Mouse (Mus musculus) midbrain, embryonic 14.5 days (tissue): ENCODE measurements around the gene Ripor3. TPM values are rescaled to one million over a fixed set of nuclear protein-coding genes. Genes with fewer than 3 reads are reported as not detected.

Experiments
- ATAC-seq: fragments of 200-750 bp; cut with Nextera tagmentation; 2 replicates; pipeline ENCODE4 v1.8.0; 2017; ENCODE audit warnings: moderate number of reproducible peaks, moderate library complexity; ENCODE audit not compliant: low FRiP score, low TSS enrichment
- DNase-seq: peaks from one replicate; pipeline ENCODE4 v3.0.0-alpha.2; 2015
- H3K27ac ChIP-seq: fragments of 300-500 bp; sonication (generic); replicated peaks from 2 replicates; pipeline ENCODE4 v1.5.1; 2014; ENCODE audit warnings: mild to moderate bottlenecking, low read depth, low read length, moderate library complexity
- H3K27me3 ChIP-seq: fragments of 300-500 bp; sonication (generic); 2 replicates; pipeline ENCODE4 v1.6.1; 2014; ENCODE audit warnings: low read length, control low read depth, mixed read lengths; ENCODE audit not compliant: control insufficient read depth, insufficient read depth
- H3K36me3 ChIP-seq: fragments of 300-500 bp; sonication (generic); 2 replicates; pipeline ENCODE4 v1.6.1; 2014; ENCODE audit warnings: low read length, control low read depth; ENCODE audit not compliant: control insufficient read depth, insufficient read depth
- H3K4me1 ChIP-seq: fragments of 300-500 bp; sonication (generic); 2 replicates; pipeline ENCODE4 v1.6.1; 2014; ENCODE audit warnings: mild to moderate bottlenecking, antibody characterized with exemption, low read length, control low read depth; ENCODE audit not compliant: control insufficient read depth, insufficient read depth
- H3K4me2 ChIP-seq: fragments of 300-500 bp; sonication (generic); 2 replicates; pipeline ENCODE4 v1.6.1; 2014; ENCODE audit warnings: mild to moderate bottlenecking, low read length, moderate library complexity
- H3K4me3 ChIP-seq: fragments of 300-500 bp; sonication (generic); replicated peaks from 2 replicates; pipeline ENCODE4 v1.5.1; 2014; ENCODE audit warnings: low read depth, low read length
- H3K9ac ChIP-seq: fragments of 300-500 bp; sonication (generic); replicated peaks from 2 replicates; pipeline ENCODE4 v1.6.1; 2014; ENCODE audit warnings: mild to moderate bottlenecking, low read length, moderate library complexity
- H3K9me3 ChIP-seq: fragments of 300-500 bp; sonication (generic); 2 replicates; pipeline ENCODE4 v1.6.1; 2016; ENCODE audit warnings: low read length, control low read depth, mixed read lengths; ENCODE audit not compliant: control insufficient read depth
- WGBS: fragments of 180-500 bp; shearing (Covaris S2); extraction: QIAGEN DNeasy Blood & Tissue Kit; methylation state at CpG from one replicate; pipeline ENCODE4 v1.1.7; 2014; 5-methylcytosine and 5-hydroxymethylcytosine counted together
- polyA plus RNA-seq: library from polyadenylated mRNA; unstranded; fragments of >200 nt; fragmentation: Nextera tagmentation; extraction: Ambion mirVana; gene quantifications from 2 replicates; pipeline ENCODE4 v1.2.1, GENCODE M21; 2014

The Ripor3 gene
- polyA plus RNA-seq, 1 experiment from 2014 or later: 0.22 TPM

GRCm38 (mm10) chr2:168003431-168003830, 7.0 kb downstream of the Ripor3 start:
- Histone ChIP-seq H3K36me3 (no peaks in the 10 kb centered on the region), H3K4me2 (no peak overlapping the region), H3K27me3 (no peaks in the 10 kb centered on the region), H3K9ac (no peak overlapping the region), H3K27ac (no peak overlapping the region; the same call in 1 of the 2 replicates), H3K4me1 (no peaks in the 10 kb centered on the region), H3K9me3 (peaks cover 6% of the 10 kb centered on the region), H3K4me3 (no peak overlapping the region)
- ATAC-seq (no peak), DNase-seq (no peak)
- 58% methylated on average over 12 of the region's 12 CpGs for WGBS

- no peaks in the 10 kb centered on the region for H3K27me3 ChIP-seq
- no peaks in the 10 kb centered on the region for H3K4me1 ChIP-seq
- ATAC-seq (no peak), DNase-seq (no peak)
- no peak overlapping the region for H3K4me2 ChIP-seq
- H3K9me3 ChIP-seq: peaks cover 6% of the 10 kb centered on the region
- no peak overlapping the region for H3K27ac ChIP-seq
- WGBS: 68% methylated on average over 2 of the region's 2 CpGs
- no peaks in the 10 kb centered on the region for H3K36me3 ChIP-seq
- no peak overlapping the region for H3K9ac ChIP-seq
- H3K4me3 ChIP-seq: no peak overlapping the region
Measured at GRCm38 (mm10) chr2:168002884-168003283, 7.5 kb downstream of the Ripor3 start.

GRCm38 (mm10) chr2:168002188-168002587, 8.2 kb downstream of the Ripor3 start:
- Histone ChIP-seq H3K9me3 (peaks cover 6% of the 10 kb centered on the region), H3K4me2 (no peak overlapping the region), H3K4me1 (no peaks in the 10 kb centered on the region), H3K27ac (no peak overlapping the region), H3K36me3 (no peaks in the 10 kb centered on the region), H3K9ac (no peak overlapping the region), H3K27me3 (no peaks in the 10 kb centered on the region), H3K4me3 (no peak overlapping the region)
- ATAC-seq: no peak
- WGBS: 54% methylated on average over 4 of the region's 4 CpGs
- no peak for DNase-seq

- no peak overlapping the region for H3K27ac ChIP-seq
- ATAC-seq: no peak
- no peak for DNase-seq
- H3K4me1 ChIP-seq: no peaks in the 10 kb centered on the region
- no peaks in the 10 kb centered on the region for H3K27me3 ChIP-seq
- H3K4me3 ChIP-seq: no peak overlapping the region
- no peak overlapping the region for H3K9ac ChIP-seq
- H3K4me2 ChIP-seq: no peak overlapping the region
- WGBS: 58% methylated on average over 3 of the region's 3 CpGs
- H3K9me3 ChIP-seq: peaks cover 6% of the 10 kb centered on the region
- no peaks in the 10 kb centered on the region for H3K36me3 ChIP-seq
Measured at GRCm38 (mm10) chr2:167999145-167999743, 11.2 kb downstream of the Ripor3 start.

- Histone ChIP-seq H3K4me2 (no peak overlapping the region), H3K9ac (no peak overlapping the region), H3K27ac (no peak overlapping the region), H3K4me3 (no peak overlapping the region), H3K9me3 (peaks cover 6% of the 10 kb centered on the region), H3K27me3 (no peaks in the 10 kb centered on the region), H3K36me3 (no peaks in the 10 kb centered on the region), H3K4me1 (no peaks in the 10 kb centered on the region)
- 78% methylated on average over 3 of the region's 3 CpGs for WGBS
- ATAC-seq: no peak
- DNase-seq: no peak
Measured at GRCm38 (mm10) chr2:167997562-167997961, 12.9 kb downstream of the Ripor3 start.

- H3K4me1 ChIP-seq: no peaks in the 10 kb centered on the region
- no peak overlapping the region for H3K4me3 ChIP-seq
- H3K27ac ChIP-seq: no peak overlapping the region
- H3K4me2 ChIP-seq: no peak overlapping the region
- 55% methylated on average over 8 of the region's 8 CpGs for WGBS
- no peak overlapping the region for H3K9ac ChIP-seq
- H3K27me3 ChIP-seq: no peaks in the 10 kb centered on the region
- H3K36me3 ChIP-seq: no peaks in the 10 kb centered on the region
- ATAC-seq (no peak), DNase-seq (no peak)
- peaks cover 6% of the 10 kb centered on the region for H3K9me3 ChIP-seq
Measured at GRCm38 (mm10) chr2:167996672-167997215, 13.7 kb downstream of the Ripor3 start.

GRCm38 (mm10) chr2:167995870-167996635, 14.4 kb downstream of the Ripor3 start:
- Histone ChIP-seq H3K9ac (no peak overlapping the region), H3K27ac (no peak overlapping the region), H3K4me2 (no peak overlapping the region), H3K4me3 (no peak overlapping the region), H3K27me3 (no peaks in the 10 kb centered on the region), H3K9me3 (peaks cover 6% of the 10 kb centered on the region), H3K36me3 (no peaks in the 10 kb centered on the region), H3K4me1 (no peaks in the 10 kb centered on the region)
- DNase-seq: no peak
- WGBS: 67% methylated on average over 19 of the region's 19 CpGs
- no peak for ATAC-seq

GRCm38 (mm10) chr2:167993260-167993659, 17.2 kb downstream of the Ripor3 start:
- WGBS: 64% methylated on average over 13 of the region's 13 CpGs
- Histone ChIP-seq H3K4me2 (no peak overlapping the region), H3K9ac (no peak overlapping the region), H3K27me3 (no peaks in the 10 kb centered on the region), H3K4me3 (no peak overlapping the region), H3K27ac (no peak overlapping the region), H3K9me3 (no peaks in the 10 kb centered on the region), H3K4me1 (no peaks in the 10 kb centered on the region), H3K36me3 (no peaks in the 10 kb centered on the region)
- ATAC-seq: no peak
- no peak for DNase-seq

- Histone ChIP-seq H3K4me1 (no peaks in the 10 kb centered on the region), H3K36me3 (no peaks in the 10 kb centered on the region), H3K9me3 (no peaks in the 10 kb centered on the region), H3K27ac (no peak overlapping the region), H3K9ac (no peak overlapping the region), H3K27me3 (no peaks in the 10 kb centered on the region), H3K4me2 (no peak overlapping the region), H3K4me3 (no peak overlapping the region)
- DNase-seq: peak; percentile 63
- WGBS: 70% methylated on average over 14 of the region's 14 CpGs
- ATAC-seq: no peak
Measured at GRCm38 (mm10) chr2:167989310-167989709, 21.1 kb downstream of the Ripor3 start.
